Mouse (Mus musculus) neutrophil, adult 5-6 weeks (primary cell): Measurements from ENCODE around the gene Kif1a. TPM values are rescaled to one million over a fixed set of nuclear protein-coding genes. Genes with fewer than 3 reads are reported as not detected.

Experiments used
- ATAC-seq: fragments of 151-379, 151-347 bp; 2 replicates; pipeline ENCODE4 v1.8.0; 2017; ENCODE audit warnings: mild to moderate bottlenecking, moderate TSS enrichment; ENCODE audit not compliant: insufficient number of reproducible peaks, poor library complexity, low FRiP score, severe bottlenecking; ENCODE audit errors: extremely low read depth
- total RNA-seq: library from RNA; stranded (forward); fragments of 200-1000 nt; gene quantifications from 2 replicates; pipeline ENCODE4 v1.2.3, GENCODE M21; 2017

The Kif1a gene
- total RNA-seq, 1 experiment from 2014 or later: not detected

DNA sequence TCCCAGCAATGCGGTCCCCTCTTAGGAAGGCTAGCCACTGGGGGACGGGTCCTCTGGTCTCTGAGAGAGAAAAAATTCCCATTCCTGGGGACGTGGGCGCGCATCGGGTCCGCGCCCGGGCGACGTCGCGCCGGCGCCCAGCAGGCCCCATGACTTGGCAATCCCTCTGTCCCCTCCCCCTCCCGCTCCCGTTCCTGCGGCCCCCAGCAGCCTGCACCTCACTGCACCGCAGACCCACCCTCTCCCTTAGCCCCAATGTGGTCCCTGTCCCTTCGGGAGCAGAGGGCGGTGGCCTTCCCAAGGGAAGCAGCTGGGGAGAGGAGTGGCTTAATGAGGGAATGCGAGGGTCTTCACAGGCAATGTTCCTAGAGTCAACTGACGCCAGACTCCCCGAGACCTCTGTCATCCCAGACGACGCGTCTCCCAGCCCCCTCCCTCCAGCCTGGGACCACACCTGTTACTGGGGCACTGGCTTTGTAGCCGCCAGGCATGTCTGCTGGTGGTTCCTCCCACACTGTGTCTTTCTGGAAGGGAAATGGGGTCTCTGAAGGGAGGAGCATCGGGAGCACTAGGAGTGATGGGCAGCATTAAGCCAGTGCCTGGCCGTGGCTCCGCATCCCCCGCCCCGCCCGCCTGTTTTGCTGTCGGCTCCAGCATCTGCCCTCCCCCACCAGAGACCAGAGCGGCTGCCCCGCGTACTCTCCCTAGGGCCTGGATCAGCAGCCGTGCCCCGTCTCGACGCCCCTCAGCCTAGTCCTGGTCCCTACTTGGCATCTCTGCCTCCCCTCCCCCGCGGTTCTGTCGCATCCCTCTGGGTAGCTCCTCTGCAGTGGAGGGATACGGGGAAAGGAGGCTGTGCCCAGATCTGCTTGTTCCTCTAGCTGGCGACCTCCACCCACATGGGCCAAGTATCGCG lies 917 bp downstream of the Kif1a start:
- ATAC-seq: no peak

DNA sequence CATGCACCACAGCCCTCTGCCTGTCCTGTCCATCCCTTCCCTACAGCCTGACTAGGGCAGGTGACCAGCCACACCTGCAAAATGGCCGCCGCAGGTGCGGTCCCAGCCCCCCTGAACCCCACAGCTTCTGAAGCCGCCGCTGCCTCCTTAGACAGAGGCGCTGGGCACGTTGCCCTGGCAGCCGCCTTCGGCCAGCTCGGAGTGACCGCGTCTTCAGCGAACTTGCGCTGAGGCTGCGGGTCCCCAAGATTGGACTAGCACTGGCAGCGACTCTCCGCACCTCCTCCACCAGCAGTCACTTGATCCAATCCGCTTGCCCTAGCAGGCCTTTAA lies 1.5 kb downstream of the Kif1a start:
- ATAC-seq: no peak

DNA sequence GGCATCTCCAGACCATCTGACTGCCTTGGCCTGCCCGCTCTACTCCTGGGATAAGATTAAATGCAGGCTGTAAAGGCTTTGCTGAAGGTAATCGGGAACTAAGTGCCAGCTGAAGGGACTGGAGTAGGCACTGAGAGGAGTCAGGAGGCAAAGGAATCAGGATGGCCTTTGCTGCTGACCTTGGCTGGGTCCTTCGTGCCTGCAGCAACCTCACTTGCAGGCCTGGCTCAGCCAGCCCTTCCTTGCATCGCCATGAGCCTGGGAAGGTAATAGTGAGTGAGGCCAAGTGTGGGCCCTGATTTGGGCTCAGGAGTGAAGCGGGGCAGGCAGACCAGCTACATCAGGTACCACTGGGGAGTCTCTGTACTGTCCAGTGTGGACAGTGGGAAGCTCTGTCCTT lies 2.8 kb downstream of the Kif1a start:
- ATAC-seq: no peak

DNA sequence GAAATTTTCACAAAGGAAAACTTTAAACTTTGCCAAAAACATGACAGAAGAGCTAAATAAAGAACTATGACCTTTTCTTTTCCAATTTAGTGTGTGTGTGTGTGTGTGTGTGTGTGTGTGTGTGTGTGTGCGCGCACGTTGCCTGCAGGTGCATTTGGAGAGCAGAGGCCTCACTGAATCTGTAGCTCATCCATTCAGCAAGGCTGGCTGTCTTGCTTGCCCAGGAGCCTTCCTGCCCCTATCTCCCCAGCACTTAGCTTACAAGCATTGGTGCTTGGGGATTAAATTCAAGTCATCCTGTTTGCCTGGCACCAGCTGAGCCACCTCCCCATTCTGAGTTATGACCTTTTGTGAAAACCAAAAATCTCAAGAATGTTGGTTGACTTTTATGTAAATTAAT lies 9.2 kb downstream of the Kif1a start:
- no peak for ATAC-seq

DNA sequence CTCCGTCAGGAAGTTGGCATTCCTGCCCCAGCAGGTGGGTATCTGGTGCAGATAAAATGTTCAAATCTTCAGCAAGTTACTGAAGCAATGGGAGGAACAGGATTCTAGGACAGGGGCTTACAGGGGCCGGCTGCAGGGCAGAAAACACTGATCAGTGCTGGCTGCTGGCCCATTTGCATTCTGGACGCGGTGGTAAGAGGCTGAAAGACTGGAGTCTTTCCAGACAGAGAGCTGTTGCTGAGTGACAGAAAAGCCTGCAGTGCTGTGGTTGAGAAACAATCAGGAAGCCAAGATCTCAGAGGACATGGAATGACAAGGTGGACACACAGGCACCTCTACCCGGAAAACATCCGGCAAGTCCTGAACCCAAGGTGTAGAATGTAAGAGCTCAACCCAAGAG lies 16.6 kb downstream of the Kif1a start:
- ATAC-seq: no peak

DNA sequence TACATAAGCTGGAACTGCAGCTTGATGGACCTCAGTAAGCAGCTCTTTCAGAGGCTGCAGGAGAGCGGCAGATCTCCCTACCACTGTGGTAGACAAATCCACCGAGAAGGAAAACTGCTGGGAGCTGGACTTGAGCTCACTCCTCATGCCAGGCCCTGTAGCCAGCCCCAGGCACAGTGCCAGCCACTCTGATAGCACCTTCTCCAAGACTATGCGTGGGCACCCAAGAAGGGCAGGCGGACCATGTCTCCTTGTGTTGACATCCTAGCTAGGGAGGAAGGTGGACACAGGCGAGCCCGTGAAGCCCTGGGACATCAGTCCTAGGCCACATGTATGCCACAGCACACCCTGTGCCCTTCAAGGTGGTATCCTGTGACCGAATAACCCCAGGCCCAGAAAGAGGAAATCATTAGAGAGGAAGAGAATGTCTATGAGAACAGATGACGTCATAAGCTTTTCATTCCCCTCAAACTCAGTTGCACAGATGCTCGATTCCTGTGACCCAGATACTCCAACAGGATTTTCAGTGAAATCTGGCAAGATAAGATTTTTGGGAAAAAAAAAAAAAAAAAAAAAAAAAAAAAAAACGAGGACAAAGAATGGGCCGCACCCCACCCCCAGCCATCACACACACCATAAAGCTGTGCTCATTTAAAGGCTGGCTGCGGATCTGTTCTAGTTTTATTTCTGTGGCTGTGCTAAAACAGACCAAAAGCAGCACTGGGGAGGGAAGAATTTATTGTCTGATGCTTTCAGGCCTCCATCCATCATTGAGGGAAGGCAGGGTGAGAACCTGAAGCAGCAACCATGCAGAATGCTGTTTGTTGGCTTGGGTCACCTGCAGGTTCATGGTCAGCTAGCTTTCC lies 18.1 kb downstream of the Kif1a start:
- ATAC-seq: no peak

DNA sequence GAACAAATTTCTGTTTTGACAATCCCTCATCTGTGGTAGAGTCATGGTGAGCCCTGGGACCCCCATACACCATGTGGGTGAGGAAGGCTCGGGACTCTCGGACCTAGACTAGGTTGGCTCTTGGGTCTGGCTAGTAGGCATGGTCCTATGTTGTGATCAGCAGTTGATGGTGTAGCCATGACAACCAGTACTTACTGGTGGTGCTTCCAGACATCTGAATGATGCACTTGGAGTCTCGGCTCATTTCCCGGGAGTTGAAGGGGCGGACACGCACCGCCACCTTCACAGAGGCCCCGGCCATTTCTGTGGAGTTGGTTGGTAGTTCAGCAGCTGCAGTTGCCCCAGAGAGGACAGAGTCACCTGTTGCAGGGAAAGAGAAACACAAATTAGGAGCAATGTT lies 19.6 kb downstream of the Kif1a start:
- no peak for ATAC-seq

DNA sequence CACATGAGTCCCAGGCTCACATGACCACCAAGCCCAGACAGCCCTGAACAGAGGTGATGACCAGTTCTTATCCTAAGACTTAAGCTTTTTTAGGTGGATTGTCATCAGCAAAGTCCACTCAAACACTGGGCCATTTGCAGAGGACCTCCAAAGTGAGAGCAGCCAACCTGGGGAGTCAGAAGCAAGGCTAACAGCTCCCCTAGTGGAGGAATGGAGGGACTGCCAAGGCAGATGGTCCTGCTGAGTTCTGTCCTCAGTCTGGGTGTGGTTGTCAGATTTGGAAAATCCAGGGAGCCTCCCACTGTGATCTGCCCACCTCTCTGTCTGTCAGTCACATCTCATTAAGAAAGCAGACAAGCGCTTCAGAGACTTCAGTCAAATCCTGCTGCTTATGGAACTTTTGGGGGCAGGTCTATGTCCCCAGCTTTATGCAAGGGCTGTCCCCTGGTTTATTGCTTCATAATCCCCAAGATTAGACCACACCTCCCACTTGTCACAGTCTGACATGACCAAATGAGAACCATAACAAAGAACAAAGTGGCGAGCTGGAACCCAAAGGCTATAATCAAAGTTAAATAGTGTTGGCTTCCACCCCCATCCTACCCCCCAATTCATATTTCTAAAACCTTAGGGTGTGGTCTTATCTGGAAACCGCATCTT lies 20.7 kb downstream of the Kif1a start:
- no peak for ATAC-seq

DNA sequence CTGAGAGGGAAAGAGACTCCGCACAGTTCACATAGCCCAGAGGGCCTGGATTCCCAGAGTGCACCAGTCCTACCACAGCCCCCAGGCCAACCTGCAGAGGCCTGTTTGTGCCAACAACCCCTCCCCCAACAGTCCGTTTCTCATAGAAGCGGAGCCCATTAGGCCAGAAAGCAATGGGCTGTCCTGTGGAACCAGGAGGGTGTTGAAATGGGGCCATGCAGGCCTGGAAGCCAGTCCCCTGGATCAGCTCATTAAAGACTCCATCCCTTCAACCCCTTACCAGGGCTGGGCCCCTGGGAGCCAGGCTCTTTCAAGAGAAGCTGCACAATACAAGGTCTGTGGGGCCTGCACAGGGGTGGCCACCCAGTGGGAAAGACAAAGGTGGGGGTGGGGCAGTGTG lies 22.1 kb downstream of the Kif1a start:
- no peak for ATAC-seq

DNA sequence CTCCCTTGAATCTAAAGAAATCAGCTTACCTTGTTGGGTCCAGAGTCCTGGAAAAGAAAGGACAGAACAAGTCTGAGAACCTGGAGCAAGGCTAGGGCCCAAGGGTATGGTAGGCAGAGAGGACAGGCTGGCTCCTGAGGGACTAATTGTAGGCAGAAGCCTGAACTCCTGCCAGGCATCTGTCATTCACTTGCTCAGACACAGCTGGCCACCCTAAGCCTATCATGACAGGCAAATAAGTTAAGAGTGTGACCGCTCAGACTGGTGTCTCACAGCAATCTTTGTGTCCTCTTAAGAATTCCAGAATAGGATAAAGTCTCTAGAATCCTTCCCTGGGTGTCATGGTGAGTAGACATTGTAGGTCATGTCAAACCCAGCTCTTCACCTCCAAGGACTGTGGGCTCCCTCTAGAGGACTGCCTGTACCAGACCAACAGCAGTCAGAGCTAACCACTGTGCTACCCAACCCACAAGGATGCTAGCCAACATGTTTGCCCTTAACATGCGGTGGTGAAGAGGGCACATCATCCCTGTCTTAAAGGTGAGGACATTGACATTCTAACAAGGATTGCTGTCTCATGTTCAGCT lies 29.4 kb downstream of the Kif1a start:
- ATAC-seq: no peak

DNA sequence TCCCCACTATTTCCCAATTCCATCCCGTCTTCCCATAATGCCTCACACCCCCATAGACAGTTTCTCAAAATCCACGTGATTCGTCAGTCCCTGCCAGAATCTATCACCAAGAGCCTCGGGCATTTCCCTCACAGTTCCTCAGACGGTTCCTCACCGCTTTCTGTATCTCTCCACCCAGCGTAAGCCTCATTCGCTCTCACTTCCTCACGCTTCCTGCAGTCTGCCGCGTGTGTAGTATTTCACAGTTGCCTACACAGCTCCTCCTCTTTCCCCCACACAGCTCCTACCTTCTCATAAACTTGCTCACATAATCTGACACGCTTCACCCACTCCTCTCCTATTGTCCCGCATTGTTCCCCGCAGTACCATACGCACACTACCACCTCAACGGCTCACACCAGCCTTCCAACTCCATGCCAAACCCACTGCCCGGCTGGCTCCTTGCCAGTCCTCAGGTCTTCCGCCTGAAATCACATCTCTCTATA lies 30.2 kb downstream of the Kif1a start:
- no peak for ATAC-seq

DNA sequence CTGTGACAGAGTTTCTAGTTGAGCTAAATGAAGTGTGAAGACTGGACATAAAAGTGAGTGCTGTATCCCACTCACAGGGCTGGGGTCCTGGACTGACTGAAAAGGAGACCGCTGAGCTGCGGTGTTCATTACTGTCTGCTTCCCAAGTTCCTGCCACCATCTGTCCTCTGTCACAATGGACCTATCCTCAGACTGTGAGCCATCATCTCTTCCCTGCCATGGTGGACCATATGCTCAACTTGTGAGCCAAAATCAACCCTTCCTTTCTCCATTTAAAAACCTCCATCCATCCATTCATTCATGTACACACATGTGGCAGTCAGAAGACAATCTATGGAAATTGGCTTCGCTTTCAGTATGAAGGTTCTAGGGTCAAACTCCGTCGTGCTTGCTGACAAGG lies 30.9 kb downstream of the Kif1a start:
- ATAC-seq: no peak

DNA sequence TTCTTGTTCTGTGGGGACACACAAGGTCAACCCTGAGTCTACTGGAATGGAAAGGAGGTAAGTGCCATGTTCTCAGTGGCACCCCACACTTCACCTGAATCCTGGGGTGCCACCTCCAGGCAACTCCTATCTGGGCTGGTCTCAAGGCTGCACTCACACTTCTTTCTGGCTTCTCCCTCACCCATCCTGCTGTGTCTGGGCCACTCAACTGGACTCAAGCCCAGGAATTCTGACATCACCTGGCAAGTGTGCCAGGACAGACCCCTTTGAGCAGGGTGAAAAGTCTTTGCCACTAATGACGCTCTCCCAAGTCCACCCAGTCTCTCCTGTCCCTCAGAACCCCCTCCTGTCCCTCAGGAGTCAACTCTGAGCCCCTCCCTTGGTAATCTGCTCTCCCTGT lies 33.2 kb downstream of the Kif1a start:
- no peak for ATAC-seq

DNA sequence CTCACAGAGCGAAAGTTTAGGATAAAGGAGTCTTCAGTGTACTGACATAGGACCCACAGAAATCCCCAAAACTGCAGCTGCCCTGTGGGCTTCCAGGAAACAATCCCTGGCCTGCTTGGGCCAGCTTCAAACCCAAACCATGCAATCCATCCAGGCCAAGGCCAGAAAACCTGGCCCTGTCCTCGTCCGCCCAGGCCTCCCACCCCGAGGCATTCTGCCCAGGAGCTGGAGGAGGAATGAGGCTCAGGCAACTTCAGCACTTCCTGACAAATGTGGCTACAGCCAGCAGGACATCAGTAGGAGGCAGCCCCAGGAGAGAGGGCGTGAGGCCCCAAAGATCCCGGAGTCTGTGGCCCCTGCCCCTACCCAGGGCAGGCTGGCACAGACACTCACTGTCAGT lies 36.1 kb downstream of the Kif1a start:
- ATAC-seq: no peak

DNA sequence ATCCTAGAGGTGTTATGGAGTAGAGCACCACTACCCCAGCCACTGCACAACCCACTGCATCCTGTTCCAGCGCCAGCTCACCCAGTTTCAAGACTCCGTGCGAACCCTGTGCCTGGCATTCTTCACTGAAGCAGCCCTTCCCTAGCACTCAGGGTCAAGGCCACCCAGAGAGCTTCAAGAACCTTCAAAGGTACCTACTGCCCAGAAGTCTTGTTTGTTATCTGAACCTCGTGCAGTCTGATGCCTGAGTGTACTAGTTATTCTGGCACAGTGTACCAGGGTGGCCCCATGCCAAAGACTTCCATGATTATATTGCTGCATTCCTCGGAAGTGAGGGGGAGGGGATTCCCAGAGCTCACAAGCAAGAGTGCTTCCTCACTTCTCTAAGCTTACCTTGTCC lies 38.1 kb downstream of the Kif1a start:
- no peak for ATAC-seq

DNA sequence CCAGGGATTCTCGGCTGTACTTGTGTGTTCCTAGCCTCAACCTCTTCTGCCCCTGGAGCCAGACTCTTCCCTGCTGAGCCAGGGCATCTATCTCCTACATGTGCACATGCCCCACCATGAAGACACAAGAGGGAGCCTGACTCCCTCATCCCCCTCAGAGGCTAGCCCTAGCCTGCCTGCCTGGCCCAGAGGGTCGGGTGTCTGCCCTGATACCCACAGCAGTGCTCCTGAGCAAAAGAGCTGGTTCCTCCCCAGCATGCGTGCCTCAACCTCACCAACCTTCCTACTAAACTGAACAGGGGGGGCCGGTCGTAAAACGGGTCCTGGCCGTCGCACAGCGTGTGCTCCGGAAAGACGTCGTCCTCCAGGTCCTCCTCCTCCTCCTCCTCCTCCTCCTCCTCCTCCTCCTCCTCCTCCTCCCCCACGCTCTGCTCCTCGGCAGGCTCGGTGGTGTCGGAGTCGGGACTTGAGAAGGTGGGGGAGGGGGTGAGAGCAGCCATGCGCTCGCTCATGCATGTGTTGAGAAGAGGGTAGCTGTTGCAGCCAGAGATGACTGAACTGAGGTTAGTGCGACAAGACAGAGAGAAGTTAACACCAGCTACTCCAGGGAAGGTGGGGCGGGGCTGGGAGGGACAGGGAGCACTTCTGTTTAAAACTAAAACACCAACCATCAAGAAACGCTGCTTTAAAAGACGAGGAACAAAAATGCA lies 50.5 kb downstream of the Kif1a start:
- no peak for ATAC-seq

DNA sequence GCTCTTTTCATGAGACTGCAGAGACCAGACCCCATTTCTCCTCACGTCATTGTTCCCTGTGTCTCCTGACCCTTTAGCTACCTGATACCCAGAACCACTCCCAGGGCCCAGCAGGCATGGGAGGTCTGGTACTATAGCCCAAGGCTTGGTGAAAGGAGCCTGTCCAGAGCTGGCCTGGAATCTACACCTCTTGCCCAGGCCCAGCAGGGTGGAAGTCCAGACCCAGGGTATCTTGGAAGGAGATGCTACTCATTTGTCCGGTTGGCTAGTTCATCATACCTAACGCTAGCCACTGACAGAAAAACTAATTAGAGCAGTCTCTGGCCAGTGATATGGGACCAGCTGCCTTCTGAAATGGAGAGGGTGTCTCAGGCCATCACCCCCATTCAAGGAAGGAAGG lies 51.7 kb downstream of the Kif1a start:
- ATAC-seq: no peak

DNA sequence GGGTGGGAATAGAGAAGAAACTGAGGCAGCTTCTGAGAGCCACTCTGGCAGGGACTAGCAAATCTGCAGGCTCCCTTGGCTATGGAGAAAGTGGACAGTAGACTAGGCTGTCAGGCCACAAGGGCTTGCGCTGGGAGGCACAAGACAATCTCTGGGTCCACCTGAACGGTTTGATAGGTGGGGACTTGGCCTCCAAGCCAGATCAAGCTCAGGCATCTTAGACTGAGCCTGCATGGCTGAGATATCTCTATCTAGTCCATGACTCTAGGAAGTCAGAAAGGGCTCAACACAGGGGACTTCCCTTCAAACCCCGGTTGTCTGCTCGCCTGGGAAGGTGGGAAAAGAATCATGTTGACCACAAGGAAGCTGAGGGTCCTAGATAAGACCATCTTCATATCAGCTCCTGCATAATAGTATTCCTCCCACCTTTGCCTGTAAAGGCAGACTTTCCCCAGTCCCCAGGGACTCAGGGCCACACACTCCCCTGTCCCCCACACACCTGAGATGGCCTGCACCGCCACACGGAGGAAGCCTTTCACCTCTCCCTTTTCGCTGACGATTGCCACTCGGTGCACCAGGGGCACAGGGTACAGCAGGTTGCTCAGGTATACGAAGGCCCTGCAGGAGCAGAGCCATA lies 55.5 kb downstream of the Kif1a start:
- ATAC-seq: no peak
